Comparison of ENCODE assay signal across 9 mouse cellular contexts in genomic region chr16:77099018-77099869, GRCm38 (mm10).
DNase-seq lines count a peak whose midpoint lies in the region; ATAC-seq and TF ChIP-seq lines count a peak whose summit lies in the region.
"Had no signal": no experiment of that assay in that cellular context is flagged by ENCODE, and none has a peak within 500 bp of the region (broad histone marks: within the 10 kb centered on the region; RNA-seq: fewer than 3 reads in every experiment).

No protein-coding gene starts in this region.

- TF ChIP-seq CTCF in MEL (IDR thresholded peaks at IDR 0.05 in 2 of 3, conservative IDR thresholded peaks at IDR 0.05 in 1 of 3; ENCODE audit: control insufficient read depth in 1 of 3, insufficient read depth in 1 of 3, low read depth in 2 of 3, low read length in 3 of 3, poor library complexity in 1 of 3, severe bottlenecking in 1 of 3), result peak in 2 of 3 experiments; percentile 50 to 63; a peak in 3 of 6 replicates
- TF ChIP-seq CTCF in lung, postnatal 0 days (IDR thresholded peaks at IDR 0.05), result peak; percentile 64

- no peak for TF ChIP-seq POLR2A in MEL (IDR thresholded peaks at IDR 0.05; ENCODE audit: control insufficient read depth in 1 of 2, insufficient read depth in 1 of 2, low read depth in 1 of 2, low read length in 2 of 2, poor library complexity in 1 of 2)

- no peak for TF ChIP-seq EP300 in MEL (IDR thresholded peaks at IDR 0.05; ENCODE audit: low read depth in 1 of 2, low read length in 2 of 2)
- TF ChIP-seq EP300 in lung, postnatal 0 days (IDR thresholded peaks at IDR 0.05), result no peak

- peak; percentile 17 for TF ChIP-seq RAD21 in MEL (IDR thresholded peaks at IDR 0.05; ENCODE audit: low read depth, low read length)

- H3K27ac ChIP-seq in MEL (ENCODE audit: control insufficient read depth, low read depth, low read length), result no peak overlapping the region
- no peak overlapping the region for H3K27ac ChIP-seq in embryonic facial prominence, embryonic 10.5 days (replicated peaks)
- no peak overlapping the region for H3K27ac ChIP-seq in lung, postnatal 0 days (ENCODE audit: low read length)
- H3K27ac ChIP-seq: lung, embryonic 15.5 days had no signal

- no peaks in the 10 kb centered on the region for H3K79me2 ChIP-seq in MEL (ENCODE audit: control insufficient read depth, insufficient read depth, low read length, poor library complexity)

- H3K4me2 ChIP-seq in lung, postnatal 0 days (replicated peaks; ENCODE audit: low read depth, low read length), result no peak overlapping the region
- H3K4me2 ChIP-seq: lung, embryonic 15.5 days had no signal

- ATAC-seq in granulocyte monocyte progenitor cell, adult 5-6 weeks (replicated peaks; ENCODE audit: poor library complexity, severe bottlenecking), result peak; percentile 71
- ATAC-seq in lung, postnatal 0 days, result no peak; the same call in 1 of the 2 replicates

- H3K9me3 ChIP-seq in MEL (replicated peaks; ENCODE audit: insufficient read depth, low read length), result no peaks in the 10 kb centered on the region
- no peaks in the 10 kb centered on the region for H3K9me3 ChIP-seq in embryonic facial prominence, embryonic 10.5 days
- H3K9me3 ChIP-seq in lung, postnatal 0 days (ENCODE audit: low read length), result no peaks in the 10 kb centered on the region
- H3K9me3 ChIP-seq: lung, embryonic 15.5 days had no signal

- DNase-seq in MEL (ENCODE audit: low read depth, low spot score) (peak; percentile 71), MN1 (ENCODE audit: low spot score) (no peak)
- peak; percentile 79 to 82 for DNase-seq in adrenal gland, postnatal 36 days
- peak; percentile 49 for DNase-seq in embryonic facial prominence, embryonic 10.5 days (ENCODE audit: low spot score)
- DNase-seq in large intestine, adult 2 months (ENCODE audit: low read depth, low spot score), result peak; percentile 10
- peak; percentile 68 for DNase-seq in lung, postnatal 0 days (ENCODE audit: low spot score)
- DNase-seq in retina, adult 2 months (ENCODE audit: low read depth, low spot score), result peak; percentile 26

- no peak overlapping the region for H3K4me3 ChIP-seq in MEL (ENCODE audit: control insufficient read depth in 1 of 2, insufficient read depth in 1 of 2, low read depth in 2 of 2, low read length in 2 of 2)
- H3K4me3 ChIP-seq in embryonic facial prominence, embryonic 10.5 days, result no peak overlapping the region
- no peak overlapping the region for H3K4me3 ChIP-seq in lung, postnatal 0 days (ENCODE audit: low read depth, low read length)
- H3K4me3 ChIP-seq: lung, embryonic 15.5 days had no signal

- WGBS in embryonic facial prominence, embryonic 10.5 days, result 71% methylated on average over 8 of the region's 8 CpGs
- 65% methylated on average over 8 of the region's 8 CpGs for WGBS in large intestine, adult 2 months
- 67% methylated on average over 8 of the region's 8 CpGs for WGBS in lung, postnatal 0 days

- H3K4me1 ChIP-seq in MEL (ENCODE audit: control insufficient read depth in 1 of 2, insufficient read depth in 2 of 2, low read length in 2 of 2), result no peaks in the 10 kb centered on the region
- no peaks in the 10 kb centered on the region for H3K4me1 ChIP-seq in embryonic facial prominence, embryonic 10.5 days
- no peaks in the 10 kb centered on the region for H3K4me1 ChIP-seq in lung, postnatal 0 days (ENCODE audit: insufficient read depth, low read depth, low read length)
- H3K4me1 ChIP-seq: lung, embryonic 15.5 days had no signal

- peaks cover 4 to 7% of the 10 kb centered on the region in 2 experiments; a peak in 3 of 4 replicates for H3K36me3 ChIP-seq in MEL (ENCODE audit: control insufficient read depth in 1 of 2, insufficient read depth in 2 of 2, low read length in 2 of 2)
- peaks cover 38% of the 10 kb centered on the region for H3K36me3 ChIP-seq in embryonic facial prominence, embryonic 10.5 days (replicated peaks)
- 0 out of 2 replicates have a peak, but pooled peaks cover 8% of the 10 kb centered on the region for H3K36me3 ChIP-seq in lung, postnatal 0 days (ENCODE audit: insufficient read depth, low read length)

- no peaks in the 10 kb centered on the region for H3K27me3 ChIP-seq in MEL (ENCODE audit: control insufficient read depth in 1 of 2, insufficient read depth in 2 of 2, low read length in 2 of 2)
- H3K27me3 ChIP-seq in embryonic facial prominence, embryonic 10.5 days (replicated peaks; ENCODE audit: low read depth, poor library complexity, severe bottlenecking), result no peaks in the 10 kb centered on the region
- H3K27me3 ChIP-seq in lung, postnatal 0 days (replicated peaks; ENCODE audit: insufficient read depth, low read length), result no peaks in the 10 kb centered on the region
- H3K27me3 ChIP-seq: lung, embryonic 15.5 days had no signal

- no peak overlapping the region for H3K9ac ChIP-seq in MEL (ENCODE audit: control insufficient read depth, low read depth, low read length, poor library complexity, severe bottlenecking)
- no peak overlapping the region for H3K9ac ChIP-seq in lung, postnatal 0 days (replicated peaks; ENCODE audit: low read depth)
- H3K9ac ChIP-seq: lung, embryonic 15.5 days had no signal

TF ChIP-seq in MEL, 35 proteins besides CTCF, POLR2A, EP300 and RAD21:
- TF ChIP-seq MYB (IDR thresholded peaks at IDR 0.05; ENCODE audit: low read depth, low read length) (no peak), SMC3 (IDR thresholded peaks at IDR 0.05; ENCODE audit: low read depth, low read length) (peak; percentile 42; the same call in 1 of the 2 replicates)
